Mouse (Mus musculus) bone marrow, adult 2 months (tissue): ENCODE results near the gene Trim63.

Experiments
- CTCF ChIP-seq: fragments of 200-500 bp; IDR thresholded peaks from 2 replicates; pipeline ENCODE4 v1.5.1; 2011; ENCODE audit warnings: low read length, control low read depth; ENCODE audit not compliant: control insufficient read depth, insufficient read depth
- POLR2A ChIP-seq: fragments of 200-500 bp; IDR thresholded peaks from 2 replicates; pipeline ENCODE4 v1.6.1; 2011; ENCODE audit warnings: low read depth, mild to moderate bottlenecking, control low read depth, low read length, borderline replicate concordance; ENCODE audit not compliant: control insufficient read depth

DNA sequence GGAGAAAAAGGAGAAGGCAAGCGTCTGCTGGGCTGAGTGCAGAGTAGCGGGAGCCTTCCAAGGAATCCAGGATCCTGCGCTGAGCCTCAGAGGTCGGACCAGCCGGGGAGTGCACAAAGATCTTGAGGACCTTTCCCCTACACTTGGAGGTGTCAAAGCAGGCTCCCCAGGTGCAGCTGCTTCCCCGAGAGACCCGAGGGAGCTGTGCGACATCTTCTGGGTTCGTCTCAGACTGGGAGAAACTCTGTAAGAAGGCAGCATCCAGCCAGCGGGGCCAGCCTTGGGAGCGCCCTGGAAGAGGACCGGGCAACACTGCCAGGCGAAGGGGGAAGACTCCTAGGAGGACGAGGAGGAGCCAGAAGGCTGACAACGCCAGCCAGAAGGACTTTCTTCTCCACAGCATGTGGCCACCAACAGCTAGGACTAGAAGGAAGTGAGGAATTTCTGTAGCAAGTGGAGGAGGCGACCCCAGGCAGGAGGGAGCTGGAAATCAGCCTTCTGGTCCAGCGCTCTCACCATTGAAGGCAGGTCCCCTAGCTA lies 56.5 kb downstream of the Trim63 start:
- TF ChIP-seq CTCF (no peak), POLR2A (no peak)
